Mouse (Mus musculus) G1E (cell line): ENCODE results near the gene Rad18.

ENCODE experiments used
- CTCF ChIP-seq: IDR thresholded peaks from 2 replicates; pipeline ENCODE4 v1.5.1; 2012; ENCODE audit warnings: low read depth, low read length, inconsistent platforms, mixed read lengths
- GATA1 ChIP-seq: IDR thresholded peaks from 2 replicates; pipeline ENCODE4 v1.6.1; 2012; ENCODE audit warnings: borderline replicate concordance, low read length, inconsistent platforms, mixed read lengths

GRCm38 (mm10) chr6:112688033-112688432 lies 8.5 kb downstream of the Rad18 start:
- TF ChIP-seq GATA1: no peak
- TF ChIP-seq CTCF: no peak
